Mouse (Mus musculus) NIH3T3 (cell line): ENCODE data around the gene Fen1.
"Not testable (repeated sequence)": the region's sequence is repeated elsewhere in the genome, so short reads cannot be mapped to it uniquely, and the experiment has no call there.

Experiments used
- DNase-seq: peaks from one replicate; pipeline ENCODE4 v3.0.0-alpha.2; 2012; ENCODE audit warnings: low read depth

The Fen1 gene

DNA sequence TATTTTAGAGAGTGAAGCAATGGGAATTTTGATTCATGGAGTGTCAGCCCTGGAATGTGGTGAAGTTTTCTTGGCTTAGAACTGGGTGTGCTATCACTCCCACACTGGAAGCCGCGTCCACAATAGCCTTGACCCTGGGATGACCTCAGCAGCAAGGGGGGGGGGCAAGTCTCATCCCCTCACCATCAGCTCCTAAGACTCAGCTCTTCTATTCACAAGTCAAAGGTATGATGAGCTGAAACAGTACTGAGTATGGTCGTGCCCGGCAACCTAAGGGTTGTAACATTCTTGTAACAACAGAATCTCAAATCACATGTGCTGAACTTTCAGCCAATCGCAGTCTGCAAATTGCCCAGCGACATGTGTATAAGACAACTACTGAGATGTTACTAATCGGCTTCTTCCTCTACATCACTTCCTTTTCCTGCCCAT, 27.0 kb downstream of the Fen1 start:
- DNase-seq: peak; percentile 58

DNA sequence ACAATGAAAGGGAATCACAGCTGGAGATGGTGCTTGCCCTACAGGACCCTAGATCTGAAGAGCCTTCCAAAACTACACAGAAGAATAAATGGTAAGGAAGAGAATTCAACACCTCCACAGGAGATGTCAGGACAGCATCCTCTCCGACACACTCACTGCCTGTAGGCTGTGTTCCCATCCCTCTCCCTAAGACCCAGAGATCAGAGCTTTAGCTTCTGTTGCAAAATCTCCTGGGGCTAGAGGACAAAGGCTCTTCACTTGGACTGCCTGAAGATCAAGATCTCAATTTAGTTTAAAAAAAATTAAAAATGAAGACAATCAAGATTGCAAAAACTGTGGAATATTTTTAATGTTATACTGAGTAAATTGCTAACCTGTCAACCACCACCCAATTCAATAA, 27.5 kb downstream of the Fen1 start:
- no peak for DNase-seq

DNA sequence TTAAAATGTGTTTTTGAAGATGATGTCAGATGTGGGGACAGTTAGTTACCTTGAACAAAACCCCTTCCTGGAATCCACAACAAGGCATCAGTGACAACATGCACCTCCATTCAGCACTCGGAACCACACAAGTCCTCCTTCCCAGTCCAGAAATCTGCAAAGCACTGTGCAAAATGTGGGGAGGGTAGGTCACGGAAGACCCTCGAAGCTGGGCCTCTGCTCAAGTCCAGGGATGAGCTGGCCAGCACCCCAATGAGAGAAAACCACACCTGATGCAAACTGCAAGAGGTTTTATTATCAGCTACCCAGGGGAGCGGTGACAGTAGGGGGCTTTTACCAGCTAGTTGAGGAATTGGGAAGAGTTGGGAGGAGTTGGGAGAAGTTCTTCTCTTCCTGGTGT, 29.0 kb downstream of the Fen1 start:
- DNase-seq: no peak

DNA sequence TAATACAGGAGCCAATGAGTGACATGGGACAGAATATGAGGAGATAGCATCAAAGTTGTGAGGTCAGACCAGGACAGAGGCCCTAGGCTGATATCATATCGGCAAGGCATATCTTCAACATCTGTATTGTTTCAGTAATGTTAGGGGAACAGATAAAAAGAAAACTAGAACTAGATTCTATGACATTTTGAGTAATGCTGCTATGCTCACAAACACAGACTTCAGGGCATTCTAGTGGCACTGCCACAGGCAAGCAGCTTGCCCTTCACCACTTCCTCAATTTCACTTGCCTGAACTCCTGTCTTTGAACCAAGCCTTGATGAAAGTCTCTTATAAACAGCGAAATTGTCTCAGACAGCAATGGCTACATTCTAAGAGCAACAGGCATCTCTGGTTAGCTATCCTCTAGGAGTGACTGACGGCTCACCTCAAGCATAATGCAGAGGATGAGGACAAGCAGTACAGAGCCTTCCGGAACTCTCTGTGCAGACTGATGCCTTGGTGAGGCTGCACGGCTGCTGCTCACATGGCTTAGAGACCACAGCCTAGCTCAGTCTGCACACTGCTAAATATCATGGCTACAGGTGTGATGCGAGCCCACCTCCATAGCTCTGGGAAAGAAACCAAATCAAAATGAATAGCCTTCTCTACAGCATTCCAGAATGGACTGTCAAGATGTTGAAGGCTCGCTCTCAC, 30.0 kb downstream of the Fen1 start:
- no peak for DNase-seq

DNA sequence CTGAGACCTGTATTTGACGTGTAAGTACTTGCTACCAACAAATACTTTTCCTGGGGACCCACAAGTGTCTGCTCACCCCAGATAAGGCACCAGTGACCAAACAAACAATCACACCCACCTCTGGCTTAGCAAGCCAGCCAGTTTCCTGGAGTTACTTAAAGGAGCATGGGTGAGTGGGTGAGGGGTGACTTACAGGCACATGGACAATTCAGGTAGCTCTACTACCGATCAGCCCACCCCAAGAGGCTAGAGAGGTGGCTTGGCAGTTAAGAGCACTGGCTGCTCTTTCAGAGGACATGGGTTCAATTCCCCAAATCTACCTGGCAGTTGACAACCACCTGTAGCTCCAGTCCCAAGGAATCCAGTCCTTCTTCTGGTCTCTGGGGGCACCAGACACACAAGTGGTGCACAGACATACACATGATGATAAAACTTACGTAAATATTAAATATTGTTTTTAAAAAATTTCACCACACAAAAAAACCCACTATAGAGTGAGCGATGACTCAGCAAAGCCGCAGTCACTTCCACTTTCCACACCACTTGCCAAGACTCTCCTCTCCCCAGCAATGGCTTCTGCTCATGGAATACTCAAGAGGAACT, 30.8 kb downstream of the Fen1 start:
- peak; percentile 54 for DNase-seq

DNA sequence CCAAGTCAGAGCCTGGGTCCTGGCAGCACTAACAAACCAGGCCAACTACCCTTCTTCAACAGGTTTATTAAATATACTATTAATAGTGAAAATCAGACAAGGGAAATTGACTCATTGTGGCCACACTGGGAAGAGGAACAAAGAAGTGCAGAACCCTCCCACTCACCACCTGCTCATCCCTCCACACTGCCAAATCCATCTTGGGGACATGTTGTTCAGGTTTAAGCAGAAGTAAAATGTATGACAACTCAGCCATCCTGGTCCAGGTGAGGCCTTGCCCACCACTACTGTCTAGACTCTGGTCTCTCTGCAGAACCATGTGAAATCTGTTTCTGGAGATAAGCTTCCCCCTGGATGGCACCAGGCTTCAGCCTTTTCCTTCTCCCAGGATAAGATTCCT, 32.1 kb downstream of the Fen1 start:
- DNase-seq: no peak

DNA sequence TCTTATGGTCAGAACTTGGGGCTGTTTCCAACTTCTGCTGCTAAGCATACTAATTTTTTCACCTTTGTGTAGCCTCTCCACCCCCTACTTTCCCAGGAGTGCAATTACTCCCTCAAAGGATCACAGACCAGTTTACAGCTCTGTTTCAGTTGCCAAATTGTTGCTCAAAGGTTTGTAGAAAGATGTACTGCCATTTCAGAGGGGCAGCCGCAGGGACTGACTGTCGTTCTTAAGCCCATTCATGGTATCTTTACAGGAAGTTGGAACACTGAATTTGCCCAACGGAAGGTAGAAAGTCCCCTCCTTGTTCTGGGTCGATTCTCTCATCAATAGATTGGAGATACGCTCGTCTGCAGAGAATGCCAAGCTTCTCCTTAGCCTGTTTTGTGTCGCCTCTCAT, 32.6 kb downstream of the Fen1 start:
- DNase-seq: no peak

DNA sequence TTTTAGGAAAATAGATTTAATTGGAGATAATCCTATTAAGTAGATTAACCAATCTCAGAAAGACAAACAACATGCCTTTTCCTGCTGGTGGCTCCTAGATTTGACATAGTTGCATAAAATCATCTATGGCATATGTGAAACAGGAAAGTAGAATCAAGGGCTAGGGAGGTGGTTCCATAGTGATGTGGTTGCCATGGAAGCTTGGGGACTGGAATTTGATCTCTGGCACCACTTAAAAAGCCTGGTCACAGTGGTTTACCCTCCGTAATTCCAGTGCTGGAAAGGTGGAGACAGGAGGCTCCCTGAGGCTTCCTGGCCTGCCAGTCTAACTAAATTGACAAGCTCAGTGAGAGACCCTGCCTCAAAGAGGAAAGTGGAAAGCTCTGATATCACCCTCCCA, 33.5 kb downstream of the Fen1 start:
- no peak for DNase-seq

DNA sequence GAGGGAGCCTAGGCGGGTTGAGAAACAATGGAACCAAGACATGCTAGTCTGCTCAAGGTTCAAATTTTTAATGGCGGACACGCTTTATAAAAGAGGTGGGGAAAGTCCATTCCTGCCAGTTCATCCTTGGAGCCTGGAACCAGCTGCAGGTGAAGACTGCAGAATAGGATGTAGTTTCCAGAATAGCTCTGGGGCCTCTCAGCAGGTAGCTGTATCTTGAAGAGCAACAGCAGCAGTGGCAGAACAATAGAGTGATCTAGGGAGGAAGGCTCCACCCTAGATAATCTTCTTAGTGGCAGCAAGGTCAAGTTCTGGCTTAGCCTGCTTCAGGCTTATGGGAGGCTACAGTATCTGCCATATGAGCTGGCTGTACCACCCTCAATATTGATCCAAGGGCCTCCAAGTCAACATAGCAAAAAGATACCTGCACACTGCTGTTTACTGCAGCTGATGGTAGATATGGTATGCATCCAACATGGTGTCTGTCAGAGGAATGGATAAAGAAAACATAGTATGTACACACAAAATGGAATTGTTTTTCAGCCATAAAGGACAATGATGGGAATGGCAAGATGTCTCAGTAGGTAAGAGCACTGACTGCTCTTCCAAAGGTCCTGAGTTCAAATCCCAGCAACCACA, 34.2 kb downstream of the Fen1 start:
- not testable (repeated sequence) for DNase-seq

DNA sequence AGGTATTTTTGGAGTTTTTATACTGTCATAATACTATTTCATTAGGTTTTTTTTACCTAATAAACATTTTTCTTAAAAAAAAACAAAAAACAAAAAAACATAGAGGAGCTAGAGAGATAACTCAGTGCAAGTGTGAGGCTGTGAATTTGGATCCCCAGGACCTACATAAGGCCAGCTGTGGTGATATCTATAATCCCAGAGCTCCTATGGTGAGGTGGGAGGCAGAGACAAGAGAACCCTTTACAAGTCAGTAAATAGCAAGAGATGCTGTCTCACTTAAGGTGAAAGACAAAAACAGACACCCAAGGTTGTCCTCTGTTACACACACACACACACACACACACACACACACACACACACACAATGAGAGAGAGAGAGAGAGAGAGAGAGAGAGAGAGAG, 34.8 kb downstream of the Fen1 start:
- no peak for DNase-seq

DNA sequence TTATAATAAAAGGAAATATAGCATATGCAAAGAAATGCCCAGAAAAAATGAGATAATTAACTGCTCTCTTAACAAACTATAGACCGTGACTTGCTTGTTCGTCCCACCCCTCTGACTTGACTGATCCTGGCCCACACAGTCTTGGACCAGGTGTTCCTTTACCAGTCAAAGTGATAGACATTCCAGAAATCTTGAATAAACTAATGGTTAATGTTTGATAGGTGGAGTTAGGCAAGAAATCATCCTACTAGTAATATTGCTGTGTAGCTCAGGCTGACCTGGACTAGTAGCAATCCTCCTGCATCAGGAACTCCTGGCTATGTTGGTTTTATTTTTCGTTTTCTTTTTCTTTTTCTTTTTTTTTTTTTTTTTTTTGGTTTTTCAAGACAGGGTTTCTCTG, 35.5 kb downstream of the Fen1 start:
- DNase-seq: no peak

DNA sequence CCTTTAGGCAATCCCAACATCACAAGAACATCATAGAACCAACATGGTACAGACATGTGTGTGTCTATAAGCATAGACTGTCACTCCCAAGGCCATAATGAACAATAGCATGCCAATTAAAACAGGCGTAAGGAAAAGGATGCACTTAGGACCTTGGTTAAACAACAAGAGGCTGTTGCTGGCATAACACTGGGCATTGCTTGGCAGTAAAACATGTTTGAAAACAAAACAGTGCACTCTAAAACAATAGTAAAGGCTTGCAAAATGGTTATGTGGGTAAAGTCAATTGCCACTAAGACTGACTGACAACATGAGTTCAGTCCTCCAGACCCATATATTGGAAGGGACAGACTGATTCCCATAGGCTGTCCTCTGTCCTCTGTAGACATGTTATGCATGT, 36.0 kb downstream of the Fen1 start:
- DNase-seq: no peak

DNA sequence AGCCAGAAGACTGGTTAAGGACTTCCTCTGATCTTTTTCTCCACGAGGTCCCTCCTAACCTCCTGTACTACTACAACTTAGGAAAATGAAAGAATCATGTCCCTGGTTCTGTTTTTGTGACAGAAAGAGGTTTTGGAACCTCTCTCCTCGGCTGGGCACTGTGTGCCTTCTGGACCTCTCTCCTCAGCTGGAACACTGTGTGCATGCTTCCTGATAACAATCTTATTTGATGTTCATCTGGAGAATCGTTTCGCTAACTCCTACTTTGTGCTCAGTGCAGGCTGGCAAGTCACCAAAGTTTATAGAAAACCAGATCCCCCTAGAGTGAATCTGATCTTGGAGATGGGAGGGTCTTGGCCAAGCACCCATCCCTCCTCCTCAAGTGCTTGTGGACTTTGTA, 36.9 kb downstream of the Fen1 start:
- no peak for DNase-seq

DNA sequence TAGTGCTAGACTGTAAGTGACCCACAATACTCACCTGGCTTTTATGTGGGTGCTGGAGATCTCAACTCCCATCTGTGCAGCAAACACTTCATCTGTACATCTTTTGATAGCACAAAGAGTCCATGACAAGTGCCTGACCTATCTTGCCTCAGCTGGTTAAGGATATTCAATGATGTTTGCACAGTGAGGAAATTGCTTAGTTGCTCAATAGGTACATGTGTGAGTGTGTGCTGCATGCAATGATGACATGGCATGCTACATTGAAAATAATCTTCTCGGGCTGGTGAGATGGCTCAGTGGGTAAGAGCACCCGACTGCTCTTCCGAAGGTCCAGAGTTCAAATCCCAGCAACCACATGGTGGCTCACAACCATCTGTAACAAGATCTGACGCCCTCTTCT, 38.0 kb downstream of the Fen1 start:
- not testable (repeated sequence) for DNase-seq

DNA sequence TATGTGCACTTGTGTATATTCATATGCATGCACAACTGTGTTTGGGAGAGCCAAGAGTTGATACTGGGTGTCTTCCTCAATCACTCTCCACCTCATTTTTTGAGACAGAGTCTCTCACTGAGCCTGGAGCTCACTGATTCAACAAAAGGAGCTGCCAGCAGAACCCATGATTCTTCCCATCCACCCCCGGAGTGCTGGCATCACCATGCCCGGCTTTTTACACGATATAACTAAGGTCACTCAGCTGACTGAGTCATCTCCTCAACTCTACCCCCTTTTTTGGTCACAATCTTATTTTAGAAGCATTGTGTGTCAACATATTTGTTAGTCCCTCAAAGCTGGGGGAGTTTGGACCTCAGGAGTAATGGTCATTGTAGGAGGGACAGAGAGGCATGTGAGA, 40.1 kb downstream of the Fen1 start:
- peak; percentile 42 for DNase-seq

DNA sequence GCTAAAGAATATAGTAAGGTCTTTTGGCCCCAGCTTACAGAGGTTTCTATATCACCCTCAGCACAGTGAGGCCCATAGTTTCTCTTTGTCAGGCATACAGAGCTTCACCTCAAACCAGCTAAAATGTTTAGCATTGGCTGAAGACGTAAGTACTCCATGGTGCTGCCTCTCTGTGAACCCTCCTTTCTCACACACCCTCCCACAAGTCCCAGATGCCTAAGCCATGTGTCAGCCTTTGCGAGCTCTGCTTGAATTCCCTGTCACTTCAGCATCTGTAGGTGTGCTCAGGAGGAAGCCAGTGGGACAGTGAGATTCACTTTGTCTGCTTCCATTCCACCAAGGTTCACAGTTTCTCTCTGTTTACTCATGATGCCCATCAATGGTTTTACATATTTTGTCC, 46.2 kb downstream of the Fen1 start:
- DNase-seq: no peak

DNA sequence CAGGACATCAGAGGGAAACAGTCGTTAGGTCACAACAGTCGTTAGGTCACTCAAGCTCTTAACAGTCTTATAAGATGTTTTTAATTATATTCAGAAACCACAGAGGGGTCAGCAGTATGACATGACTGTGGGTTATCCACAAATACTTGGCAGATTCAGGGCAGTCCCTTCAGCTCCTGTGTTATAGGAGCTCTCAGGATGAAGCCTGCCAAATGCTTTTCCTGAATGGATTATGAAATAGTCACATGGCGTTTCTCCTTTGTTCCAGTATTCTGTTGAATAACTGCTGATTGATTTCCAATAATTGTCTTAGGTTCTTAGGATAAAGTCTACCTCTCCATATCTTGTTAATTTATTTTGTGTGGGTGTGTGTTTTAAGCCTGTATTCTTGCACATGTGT, 54.8 kb downstream of the Fen1 start:
- peak; percentile 74 for DNase-seq
